Mouse (Mus musculus) cerebellum, postnatal 4 days (tissue): ENCODE data around the gene Mgll.

Experiments used
- DNase-seq, 2 experiments: peaks; one replicate each; pipeline ENCODE4 v3.0.0; 2022; ENCODE audit warnings: low spot score in 2 of 2, mixed read lengths in 1 of 2

Gene Mgll

DNA sequence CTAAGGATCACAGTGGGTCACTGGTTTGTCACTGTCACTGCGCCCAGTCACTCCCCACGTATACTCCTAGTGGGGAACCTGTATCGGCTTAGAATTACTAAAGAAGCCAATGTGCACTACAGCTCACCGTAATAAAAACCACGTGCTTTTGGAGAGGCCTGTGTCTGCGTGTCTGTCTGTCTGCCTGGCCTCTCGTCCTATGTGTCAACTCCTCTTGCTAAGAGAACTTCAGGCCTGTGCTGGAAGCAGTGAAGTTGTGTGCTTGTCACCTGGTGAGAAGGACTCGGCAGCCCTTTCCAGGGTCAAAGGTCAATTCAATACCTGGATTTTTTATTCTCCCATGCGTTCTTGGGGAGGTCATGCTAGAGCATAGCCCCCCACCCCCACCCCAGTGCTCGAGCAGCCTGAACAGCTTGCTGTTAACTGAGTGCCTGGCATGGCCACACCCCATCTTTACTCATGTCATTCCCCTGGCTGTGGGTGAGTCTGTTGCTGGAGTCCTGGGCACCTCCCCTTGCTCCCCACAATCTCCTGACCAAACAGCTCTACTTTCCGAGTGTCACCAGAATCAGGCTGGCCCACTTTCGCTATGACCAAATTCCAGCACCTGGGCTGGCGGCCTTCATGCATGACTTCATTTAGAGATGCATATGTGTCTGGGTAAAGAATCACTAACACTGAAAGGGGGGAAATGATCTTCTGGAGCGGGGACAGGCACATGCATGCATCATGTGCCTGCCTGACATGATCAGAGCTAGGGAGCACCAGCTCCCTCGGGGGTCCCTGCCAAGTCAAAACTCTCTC, 104.2 kb downstream of the Mgll start:
- DNase-seq: no peak

DNA sequence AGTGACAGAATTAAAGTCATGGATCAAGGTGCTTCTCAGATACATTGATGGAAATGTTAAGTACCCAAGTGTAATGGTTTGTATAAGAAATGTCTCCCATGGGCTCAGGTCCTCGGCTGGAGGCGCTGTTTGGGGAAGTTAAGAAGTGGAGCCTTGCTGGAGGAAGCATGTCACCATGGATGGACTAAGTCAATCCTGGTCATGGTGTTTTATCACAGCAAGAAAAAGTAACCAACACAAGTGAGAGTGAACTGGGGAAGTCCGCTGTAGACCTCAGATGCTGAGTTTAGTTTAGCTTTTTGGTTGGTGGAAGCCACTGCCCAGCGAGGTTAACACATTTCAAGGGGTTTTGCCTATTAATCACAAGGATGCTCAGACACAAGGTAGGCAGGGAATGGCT, 105.4 kb downstream of the Mgll start:
- no peak for DNase-seq

DNA sequence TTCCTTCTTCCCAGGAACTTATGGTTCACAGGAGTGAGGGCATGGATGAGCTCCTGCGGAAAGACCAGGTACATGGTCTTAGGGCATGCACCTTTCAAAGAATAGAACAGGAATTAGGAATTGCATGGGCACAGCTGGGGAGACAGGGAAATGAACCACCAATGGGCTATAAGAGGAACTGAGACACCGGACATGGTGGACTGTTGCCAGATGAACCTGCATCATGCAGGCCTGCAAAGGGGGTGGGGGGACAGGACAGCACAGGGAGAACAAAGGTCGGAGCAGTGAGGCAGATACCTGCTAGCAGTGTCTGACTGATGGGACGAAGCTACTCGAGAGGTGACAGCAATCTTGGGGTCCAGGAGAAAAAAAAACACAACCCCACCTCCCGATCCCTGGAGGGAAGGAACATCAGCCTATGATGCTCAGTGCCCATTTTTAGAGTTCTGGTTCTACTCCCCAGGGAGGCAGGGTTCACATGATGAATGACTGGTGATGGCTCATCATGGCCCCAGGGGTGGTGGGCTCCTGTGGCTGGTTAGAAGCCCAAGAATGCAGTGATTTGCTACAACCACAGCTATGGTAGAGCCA, 106.0 kb downstream of the Mgll start:
- no peak for DNase-seq

DNA sequence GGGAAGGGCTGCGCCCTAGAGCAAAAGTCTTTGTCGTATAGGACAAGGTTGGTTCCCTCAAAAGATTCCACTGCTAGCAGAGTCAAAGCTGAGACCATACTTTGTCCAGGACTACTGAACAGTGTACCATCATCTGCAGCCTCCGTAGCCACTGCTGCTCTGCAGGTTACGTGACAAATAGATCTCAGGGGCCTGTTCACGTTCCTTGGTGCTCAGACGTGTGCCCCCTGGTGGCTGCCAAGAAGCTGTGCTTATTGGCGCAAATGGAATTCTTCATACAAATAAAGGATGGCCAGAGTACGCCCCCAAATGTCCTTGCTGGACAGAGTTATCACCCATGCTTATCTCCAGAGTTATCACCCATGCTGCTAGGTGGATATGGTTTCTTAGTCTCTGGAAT, 107.2 kb downstream of the Mgll start:
- DNase-seq: peak; percentile 60 to 73

DNA sequence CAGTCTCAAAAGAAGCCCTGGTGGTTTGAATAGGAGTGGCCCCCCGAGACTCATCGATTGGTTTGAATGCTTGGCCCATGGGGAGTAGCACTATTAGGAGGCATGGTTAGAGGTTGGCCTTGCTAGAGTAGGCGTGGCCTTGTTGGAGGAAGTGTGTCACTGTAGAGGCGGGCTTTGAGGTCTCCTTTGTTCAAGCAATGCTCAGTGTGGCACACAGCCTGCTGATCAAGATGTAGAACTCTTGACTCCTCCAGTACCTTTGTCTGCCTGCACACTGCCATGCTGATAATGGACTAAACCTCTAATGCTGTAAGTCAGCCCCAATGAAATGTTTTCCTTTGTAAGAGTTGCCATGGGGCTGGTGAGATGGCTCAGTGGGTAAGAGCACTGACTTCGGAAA, 108.5 kb downstream of the Mgll start:
- DNase-seq: no peak

DNA sequence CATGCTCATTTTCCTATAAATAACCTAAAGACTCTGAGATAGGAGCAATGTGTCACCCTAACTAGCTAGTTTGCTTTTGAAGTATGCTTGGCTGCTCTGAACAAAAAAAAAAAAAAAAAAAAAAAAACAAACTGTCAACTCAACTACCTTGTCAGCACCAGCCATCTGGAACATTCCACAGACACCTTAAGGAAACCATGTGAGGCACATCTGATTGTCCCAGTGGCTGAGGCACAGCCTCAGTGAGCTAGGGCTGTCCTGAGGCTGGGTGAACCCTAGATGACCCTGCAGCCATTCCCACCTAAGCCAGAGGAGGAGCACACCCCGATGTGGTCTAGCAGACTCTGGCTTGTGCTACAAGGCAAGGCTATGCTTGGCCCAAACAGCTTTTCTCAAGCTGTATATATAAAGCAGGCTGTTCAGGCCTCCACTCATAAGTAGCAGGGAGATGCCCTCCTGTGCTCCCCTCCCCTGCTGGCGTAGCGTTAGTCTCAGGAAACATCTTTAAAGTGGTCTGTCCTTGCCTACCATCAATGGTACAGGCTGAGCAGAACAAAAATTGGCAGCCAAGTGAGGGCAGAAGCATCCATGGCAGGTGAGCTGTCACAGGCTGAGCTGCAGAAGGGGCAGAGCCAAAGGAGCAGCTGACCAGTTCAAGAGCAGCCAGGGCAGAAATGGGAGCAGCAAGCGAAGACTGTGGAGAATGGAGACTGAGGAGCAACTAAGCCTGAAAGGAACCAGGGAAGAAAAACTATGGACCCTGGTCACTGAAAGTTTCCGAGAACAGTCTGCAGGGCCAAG, 109.3 kb downstream of the Mgll start:
- no peak for DNase-seq

DNA sequence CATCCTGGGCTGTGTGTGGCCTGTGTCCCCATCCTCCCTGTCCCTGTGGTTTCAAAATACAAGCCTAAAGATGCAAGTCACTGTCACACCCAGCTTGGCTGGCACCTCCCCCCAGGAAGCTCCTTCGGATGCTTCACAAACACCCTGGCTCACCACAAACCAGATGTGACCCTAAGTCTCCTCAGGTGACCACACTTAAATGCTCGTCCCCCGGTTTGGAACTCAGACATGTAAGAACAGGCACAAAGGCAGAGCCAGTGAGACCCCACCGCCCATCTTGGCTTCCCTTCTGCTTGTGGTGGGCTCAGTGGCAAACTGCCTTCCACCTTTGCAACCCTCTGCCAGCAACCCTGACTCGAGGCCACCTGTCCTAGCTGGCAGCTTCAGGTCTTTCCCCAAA, 110.8 kb downstream of the Mgll start:
- no peak for DNase-seq

DNA sequence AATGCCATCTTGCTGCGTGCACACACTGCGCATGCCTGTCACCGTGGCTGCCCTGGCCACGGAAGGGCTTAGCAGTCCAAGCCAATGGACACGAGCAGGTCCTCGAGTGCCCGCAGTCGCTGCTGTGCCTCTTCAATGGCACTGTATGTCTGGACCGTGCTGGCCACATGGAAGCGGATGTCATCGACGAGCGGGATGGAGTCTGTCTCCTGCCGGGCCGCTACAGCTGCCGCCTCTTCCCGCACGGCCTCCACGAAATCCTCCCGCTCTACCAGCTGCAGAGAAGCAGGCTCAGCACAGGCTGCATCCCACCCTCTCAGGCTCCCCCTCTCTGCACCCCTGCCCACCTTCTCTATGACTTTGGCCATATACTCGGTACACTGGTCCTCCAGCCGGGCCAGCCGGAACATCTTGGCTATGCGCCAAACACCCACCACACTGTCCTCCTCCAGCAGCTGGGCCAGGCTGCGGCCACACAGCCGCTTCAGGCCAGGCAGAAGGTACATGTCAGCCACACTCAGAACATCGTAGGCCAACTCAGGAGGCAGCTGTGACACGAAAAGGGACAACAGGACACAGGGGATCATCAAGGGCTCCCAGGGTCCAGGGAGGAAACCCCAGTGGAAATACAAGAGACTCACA, 112.1 kb downstream of the Mgll start:
- DNase-seq: no peak

DNA sequence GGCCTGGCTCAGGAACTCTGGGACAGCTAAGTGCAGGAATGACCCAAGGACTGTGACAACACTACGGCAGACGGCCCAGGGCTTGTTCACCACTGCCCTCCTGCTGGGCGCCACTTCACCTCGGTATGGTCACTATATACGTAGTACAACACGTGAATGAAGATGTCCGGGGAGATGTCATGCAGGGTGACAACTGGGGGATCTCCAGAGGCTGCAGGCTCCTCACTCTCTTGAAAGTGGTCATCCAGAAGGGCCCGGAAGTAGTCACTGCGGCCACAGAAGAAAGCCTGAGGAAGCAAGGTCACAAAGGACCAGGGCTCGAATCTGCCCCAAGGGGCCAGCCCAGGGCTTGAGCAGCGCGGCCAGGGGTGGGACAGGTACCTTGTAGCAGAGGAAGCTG, 113.8 kb downstream of the Mgll start:
- no peak for DNase-seq

DNA sequence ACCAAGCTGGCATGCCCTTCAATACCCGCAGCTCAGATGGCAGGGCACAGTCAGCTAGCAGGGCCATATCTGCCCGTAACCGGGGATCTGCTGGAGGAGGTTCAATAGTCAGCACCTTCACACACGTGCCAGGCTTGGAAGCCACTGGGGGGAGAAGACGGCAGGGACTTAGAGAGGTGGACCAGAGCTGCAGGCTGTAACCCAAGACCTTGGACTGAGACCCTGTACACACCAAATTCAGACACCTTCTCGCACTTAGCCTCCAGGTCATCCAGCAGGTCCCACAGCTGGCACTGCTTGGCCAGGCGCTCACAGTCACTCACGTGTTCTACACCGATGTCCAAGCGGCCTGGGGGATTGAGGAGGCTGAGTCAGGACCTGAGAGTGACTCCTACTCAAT, 114.4 kb downstream of the Mgll start:
- no peak for DNase-seq

DNA sequence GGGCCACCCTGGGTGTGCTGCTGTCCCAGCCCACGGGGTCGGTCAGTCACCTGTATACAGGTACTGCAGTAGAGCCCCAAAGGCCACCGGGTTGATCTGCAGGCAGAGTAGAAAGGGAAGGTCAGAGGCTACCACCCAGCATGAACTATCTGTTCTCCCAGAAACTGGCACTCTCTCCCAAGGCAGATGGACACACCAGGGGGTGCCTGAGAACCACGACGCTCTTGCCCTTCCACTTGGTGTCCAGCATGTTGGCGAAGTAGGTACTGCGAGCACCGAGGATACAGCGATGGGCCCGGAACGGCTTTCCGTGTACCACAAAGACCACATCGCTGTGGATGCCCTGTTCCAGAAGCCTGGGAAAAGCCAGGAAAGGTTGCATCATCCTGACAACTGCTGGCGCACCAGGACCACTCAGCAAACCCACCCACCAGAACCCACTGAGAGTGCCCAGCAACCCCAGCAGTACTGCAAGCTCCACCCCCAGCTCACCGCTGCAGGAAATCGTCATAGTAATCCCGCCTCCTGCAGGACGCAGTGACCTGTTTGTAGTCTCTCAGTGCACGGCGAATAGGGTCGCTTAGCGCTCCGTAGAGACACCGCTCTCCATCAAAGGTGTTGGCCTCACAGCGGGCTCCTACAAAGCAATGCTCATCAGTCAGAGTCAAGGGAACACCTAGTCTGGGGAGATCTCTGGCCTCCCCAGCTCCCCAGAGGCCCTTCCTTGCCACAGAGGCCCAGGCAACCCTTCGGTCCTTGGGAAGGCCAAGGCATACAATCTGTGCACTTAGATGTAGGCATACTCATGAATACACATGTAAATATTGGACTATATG, 115.1 kb downstream of the Mgll start:
- DNase-seq: no peak

DNA sequence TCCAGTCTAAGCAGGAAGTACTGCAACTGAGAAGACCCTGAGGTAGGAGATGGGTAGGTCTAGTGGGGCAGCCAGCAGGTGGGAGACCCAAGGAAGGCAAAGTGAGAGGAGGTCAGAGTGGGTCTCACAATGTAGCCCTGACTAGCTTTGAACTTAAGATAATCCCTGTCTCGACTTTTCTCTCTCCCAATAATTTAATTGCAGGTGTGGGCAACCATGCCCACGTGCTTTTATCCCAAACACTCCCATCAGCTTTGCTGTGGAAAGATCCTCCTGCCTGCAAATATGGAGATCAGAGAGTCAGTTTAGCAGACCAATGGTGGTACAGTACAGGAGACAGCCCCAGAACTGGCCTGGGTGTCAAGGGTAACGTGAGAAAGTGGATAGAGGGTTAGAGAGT, 116.0 kb downstream of the Mgll start:
- DNase-seq: no peak

DNA sequence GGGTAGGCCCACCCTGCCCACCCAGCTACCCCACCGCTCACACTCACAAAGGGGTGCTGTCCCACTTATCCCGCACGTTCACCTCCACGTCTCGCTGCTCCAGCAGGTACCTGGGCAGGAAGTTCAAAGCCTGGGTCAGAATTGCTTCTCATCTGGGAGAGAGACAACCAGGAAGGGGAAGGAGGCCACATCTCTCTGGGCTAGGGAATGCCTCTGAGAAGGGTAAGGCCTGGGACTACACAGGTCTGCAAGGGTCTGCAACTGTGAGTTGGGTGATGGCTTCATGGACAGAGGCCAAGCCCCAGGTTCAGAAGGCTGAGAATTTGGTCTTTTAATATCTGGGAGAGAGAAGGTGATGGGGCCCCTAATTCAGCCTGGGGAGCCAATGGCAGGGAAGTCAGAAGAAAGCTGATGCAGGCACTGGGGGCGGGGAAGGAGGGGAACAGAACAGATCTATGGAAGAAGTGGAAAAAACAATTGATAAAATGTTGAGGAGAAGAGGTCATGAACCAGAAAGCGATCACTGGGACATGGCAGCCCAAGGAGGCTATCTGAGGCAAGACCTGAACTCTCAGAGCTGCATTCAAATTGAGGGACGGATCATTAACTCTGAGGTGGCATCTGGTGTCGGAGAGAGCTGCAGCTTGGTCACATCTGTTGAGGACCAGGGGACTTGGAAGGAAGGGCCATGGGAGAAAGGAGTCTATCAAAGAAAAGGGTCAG, 116.7 kb downstream of the Mgll start:
- DNase-seq: no peak

DNA sequence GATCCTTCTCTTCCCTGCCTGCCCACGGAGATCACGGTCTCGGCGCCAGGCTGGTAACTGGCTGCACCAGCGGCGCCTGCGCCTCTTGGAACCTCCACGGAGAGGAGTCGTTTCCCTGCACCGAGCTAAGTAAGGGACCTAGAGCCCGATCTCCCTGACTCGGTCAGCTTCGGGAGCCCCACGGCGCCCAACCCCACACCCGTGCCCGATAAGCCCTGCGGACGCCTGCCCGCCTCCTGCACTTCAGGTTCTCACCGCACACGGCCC, 117.2 kb downstream of the Mgll start:
- no peak for DNase-seq

DNA sequence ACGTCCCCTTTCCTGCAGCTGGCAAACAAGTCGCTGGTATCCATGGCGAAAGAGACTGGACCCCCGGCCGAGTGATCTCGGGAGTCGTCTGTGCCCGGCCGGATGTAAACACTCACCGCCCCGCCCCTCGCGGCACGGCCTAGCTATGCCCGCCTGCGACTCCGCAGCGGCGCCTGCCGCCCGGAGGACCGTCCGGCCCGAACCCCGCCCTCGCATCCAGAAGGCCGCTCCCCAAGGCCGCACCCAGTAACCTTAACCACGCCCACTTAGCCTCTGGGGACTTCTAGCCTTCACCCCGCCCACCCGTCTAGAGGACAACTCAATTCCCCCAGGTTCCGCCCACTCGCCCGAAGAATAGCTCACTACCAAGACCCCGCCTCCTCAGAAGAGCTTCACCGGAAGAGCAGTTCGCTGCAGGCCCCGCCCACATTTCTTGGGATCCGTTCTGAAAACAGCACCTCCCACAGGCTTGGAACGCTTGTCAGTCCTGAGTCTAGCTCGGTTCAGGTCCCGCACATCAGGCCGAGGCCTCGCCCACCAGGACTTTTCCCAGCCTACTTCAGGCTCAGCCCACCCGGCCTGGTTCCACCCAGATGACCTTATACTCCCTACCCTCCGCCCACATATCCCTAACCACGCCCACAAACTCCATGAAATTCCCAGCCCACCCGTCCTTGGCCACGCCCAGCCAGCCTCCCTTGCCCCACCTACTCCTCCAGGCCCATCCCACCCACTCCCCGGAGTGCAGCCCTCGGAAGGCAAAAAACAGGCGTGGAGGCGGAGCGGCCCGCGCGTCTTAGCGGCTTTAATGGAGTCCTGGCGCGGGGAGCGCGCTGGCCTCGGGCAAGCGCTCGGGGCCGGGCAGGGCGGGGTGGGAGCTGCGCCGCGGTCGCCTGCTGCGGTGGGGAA, 117.8 kb downstream of the Mgll start, which contains the start of gene Abtb1:
Gene Abtb1, minus strand, starts transcription at position 204 of the 909 bp plus-strand sequence.
- DNase-seq: peak; percentile 94 to 97

DNA sequence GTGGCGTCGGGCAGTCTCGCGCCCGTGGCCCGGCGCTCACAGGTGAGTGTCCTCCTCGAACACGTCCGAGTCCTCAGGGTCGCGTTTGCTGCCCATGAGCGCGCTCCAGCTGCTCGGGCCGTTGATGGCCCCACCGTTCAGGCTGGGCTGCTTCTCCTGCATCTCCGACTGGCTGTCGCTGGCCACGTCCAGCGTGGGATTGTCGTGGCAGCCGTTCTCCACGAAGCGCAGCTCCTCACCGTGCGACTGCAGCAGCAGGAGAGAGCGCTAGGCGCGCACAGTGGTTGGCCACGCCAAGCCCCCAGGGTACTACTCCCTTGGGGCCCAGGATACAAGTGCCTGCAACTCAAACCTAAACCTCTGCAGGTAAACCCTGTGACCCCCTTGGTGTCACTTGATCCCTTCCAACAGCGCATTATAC, 118.5 kb downstream of the Mgll start:
- peak; percentile 44 to 56 for DNase-seq

DNA sequence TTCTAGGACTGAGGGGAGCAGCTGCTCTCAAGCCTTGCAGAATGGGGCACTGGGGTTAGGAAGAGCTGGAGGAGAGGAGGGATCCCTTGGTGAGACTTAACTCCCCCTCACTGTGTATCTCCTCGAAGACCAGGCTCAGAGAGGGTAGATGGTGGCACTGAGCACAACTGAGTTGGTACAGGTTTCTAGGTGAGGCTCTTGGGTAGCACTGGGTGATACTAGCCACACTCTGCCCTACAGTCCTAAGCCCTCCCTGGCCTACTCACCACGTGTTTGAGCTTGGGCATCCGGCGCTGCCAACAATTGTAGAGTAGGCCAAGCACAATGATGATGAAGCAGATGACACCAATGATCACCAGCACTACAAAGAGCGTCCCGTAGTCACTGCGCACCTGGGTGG, 119.0 kb downstream of the Mgll start:
- DNase-seq: no peak

DNA sequence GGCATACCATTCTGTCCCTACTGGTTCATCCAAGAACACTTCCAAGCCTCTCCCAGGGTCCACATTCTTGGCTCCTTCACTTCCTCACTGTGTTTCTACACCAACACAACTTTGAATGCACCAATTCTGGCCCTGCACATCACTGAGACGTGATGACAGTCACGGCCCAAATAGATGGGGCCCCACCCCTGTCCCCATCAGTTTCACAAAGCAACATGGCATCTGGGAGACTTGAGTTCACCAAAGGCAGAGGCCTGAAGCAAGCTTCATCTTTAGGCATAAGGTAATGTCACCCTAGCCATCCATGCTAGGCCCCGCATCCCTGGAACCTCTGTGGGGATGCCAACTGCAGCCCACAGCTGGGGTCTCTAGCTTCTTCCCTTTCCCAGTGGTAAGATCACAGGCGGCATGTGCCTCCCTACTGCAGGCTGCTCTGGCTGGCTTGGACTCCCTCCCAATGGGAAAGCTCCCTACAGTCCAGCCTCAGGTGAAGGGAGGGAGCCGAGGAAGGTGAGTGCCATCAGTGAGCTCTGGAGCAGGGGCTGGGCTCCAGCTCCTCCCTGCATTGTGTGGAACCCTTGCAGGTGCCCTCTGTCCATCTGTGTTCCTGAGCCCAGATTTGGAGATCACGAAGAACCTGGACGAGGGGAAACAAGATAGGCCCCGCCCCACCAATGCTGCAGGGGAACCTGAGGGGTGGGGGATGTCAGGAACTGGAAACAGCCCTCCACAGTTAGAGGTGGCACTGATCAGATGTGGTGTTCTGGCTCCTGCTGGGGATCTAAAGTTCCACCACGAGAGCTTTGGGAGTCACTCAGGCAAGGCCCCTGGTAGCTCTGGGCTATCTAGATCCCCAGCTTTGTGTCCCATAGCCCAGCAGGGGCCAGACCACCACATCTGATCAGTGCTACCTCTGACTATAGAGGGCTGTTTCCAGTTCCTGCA, 119.8 kb downstream of the Mgll start:
- DNase-seq: no peak
